Mouse (Mus musculus): Measurements from ENCODE around the gene Tbx2.

Tbx2 gene

DNA sequence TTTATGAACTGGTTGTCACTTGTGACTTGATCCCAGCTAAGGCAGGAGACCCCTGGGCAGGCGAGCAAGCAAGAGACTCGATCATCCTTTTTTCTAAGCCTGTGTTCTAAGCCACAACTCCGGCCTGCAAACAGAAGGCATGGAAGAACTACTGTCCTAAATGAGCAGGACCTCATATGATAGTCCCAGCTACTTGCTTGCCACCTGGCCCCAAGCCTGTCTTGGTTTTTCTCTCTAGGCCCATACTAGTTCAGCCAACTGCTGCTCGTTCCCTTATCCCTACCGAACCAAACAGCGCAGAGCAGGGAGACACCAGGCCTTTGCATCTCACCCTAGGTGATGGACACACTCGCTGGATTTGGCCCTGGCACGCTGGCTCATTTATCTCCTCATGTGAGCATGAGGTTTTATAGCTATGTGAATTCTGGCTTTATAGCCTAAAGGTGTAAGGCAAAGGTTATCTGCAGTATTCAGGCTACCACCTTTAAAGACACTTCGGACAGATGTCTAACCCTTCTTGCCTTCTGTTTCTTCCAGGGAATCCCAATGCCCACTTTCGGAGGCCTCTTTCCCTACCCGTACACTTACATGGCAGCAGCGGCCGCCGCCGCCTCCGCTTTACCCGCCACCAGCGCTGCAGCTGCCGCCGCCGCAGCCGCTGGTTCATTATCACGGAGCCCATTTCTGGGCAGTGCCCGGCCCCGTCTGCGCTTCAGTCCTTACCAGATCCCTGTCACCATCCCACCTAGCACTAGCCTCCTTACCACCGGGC, 7.9 kb downstream of the Tbx2 start:
- no peak for DNase-seq (ENCODE audit: low spot score in 2 of 2)

DNA sequence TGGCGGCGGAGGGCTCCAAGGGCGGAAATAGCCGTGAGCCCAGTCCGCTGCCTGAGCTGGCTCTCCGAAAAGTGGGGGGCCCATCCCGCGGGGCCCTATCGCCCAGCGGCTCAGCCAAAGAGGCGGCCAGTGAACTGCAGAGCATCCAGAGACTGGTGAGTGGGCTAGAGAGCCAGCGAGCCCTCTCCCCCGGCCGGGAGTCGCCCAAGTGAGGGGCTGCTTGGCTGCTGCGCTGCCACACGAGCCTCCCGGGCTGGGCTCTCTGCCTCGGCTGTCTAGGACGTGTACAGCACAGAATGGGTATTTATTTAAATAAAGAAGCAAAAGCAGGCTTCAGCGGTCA, 8.4 kb downstream of the Tbx2 start:
- DNase-seq (ENCODE audit: low spot score in 2 of 2) = no peak

DNA sequence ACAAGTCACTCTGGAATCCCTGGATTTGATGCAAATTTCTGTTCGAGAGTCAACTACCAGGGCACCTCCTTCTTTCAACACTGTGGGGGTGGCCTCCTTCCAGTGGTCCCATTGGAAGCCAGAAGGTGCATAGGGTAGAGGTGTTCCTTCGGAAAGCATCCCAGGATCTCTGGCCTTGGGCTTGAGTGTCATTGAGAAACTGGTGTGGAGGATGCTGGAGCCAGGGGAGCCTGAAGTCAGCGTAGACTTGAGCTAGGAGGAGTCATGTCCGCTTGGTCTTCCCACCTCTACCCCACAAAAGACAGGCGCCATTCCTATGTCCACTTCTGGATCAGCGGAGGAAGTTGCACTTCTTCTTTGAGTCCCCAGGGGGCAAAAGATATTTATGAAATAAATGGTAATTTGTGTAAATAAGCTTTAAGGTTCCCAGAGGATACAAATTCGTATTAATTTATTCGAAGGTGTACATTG, 8.9 kb downstream of the Tbx2 start:
- no peak for DNase-seq (ENCODE audit: low spot score in 2 of 2)

DNA sequence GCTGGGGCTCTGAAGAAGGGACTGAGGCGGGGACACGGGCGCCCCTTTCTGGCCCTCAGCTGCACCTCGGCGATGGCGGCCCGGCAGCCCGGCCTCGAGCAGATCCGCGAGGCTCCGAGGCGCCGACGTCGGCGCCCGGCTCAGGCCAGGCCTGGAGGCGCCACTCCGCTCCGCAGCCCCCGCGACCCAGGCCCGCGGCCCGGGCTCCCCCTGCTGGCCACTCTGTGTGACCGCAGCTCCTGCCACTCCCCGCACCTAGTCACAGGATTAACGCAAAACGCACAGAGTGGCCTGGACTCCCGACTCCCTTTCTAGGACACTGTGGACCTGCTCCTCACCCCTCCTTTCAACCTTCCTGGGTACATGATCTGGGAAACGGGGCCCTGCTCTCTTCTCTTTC, 9.6 kb downstream of the Tbx2 start:
- DNase-seq (ENCODE audit: low spot score in 2 of 2) = no peak

DNA sequence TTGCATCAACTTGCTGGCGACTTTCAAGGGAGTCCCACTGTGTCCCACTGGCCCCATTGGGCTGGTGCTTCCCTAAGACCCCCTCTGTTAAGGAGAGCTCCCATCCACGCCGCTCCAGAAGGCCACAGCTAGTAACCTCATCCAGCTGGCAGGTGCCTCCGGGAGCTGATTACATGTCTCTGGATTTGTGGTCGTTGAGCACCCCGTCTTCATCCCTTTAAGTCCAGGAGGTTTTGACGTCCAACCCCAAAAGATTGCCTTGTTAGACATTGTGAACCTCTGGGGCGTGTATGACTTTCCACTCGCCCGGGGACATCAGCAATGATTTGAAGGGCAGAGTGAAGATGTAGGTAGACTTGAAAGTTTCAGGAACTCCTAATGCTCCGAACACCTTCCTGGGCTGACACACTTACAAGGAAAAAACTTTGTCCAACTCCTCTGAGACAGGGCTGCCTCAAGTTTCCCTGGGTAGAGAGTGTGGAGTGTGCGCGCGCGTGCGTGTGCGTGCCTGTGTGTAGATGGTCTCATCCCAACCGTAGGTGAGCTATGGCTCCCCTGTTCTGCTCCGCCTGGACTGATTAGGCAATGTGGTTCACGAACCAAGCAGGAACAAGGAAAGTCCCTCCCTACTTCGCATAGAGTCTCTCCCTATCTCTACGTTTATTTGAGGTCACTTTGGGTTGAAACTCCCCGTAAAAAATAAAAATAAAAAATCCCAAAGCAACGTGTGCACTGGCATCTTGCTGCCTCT, 10.4 kb downstream of the Tbx2 start:
- DNase-seq (ENCODE audit: low spot score in 2 of 2) = no peak

DNA sequence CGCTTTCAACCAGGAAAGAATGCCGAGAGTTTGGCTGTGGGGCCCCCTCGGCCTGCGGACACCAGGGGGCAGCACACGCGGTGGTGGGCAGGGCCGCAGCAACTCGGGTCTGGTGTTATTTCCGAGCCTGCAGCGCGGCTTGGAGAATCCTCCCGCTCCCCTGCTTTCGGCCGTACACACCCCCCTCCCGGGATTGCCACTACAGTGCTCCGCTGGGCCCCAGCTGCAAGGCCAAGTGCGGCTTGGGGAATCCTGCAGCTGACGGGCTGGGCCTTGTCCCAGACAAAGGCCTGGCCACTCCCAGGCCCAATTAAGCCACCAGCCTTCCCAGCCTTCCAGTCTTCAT, 11.0 kb downstream of the Tbx2 start:
- peak in 1 of 2 experiments; percentile 31 for DNase-seq (ENCODE audit: low spot score in 2 of 2)

DNA sequence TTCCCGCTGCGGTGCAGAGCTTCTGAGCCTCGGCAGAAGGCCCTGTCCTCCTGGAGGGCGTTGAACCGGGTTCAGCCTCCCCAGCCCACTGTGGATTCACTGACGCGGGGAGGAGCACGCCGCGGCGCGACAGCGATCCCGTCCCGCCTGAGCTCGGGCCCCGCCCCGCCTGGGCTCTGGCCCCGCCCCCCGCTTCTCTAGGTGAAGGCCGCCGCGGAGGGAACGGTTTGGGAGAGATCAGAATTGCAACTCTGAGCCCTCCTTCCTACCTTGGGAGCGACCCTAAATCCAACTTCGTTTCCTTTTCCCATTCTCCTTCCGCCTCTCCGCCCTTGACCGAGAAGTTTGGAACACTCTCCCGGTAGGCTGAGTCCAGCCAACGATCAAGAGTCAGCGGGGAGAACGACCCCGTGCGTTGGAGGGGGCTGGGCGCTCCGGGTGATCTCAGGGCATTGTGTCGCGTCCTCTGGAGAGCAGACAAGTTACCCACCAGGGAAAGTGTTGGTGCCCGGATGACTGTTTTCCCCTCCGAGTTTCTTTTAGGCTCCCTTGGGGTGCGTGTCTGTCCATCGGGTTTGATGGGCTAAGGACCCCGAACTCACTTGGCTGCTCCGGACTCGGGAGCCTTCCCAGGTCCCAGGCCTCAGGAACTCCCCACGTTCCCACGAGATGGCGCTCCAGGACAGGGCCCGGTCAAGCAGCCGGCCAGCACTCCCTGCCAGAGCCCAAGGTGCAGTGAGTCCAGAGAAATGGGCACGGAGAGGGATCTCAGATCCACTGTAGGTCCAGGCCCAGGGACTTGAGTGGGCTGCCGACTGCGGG, 12.0 kb downstream of the Tbx2 start:
- peak in 1 of 2 experiments; percentile 80 for DNase-seq (ENCODE audit: low spot score in 2 of 2)

DNA sequence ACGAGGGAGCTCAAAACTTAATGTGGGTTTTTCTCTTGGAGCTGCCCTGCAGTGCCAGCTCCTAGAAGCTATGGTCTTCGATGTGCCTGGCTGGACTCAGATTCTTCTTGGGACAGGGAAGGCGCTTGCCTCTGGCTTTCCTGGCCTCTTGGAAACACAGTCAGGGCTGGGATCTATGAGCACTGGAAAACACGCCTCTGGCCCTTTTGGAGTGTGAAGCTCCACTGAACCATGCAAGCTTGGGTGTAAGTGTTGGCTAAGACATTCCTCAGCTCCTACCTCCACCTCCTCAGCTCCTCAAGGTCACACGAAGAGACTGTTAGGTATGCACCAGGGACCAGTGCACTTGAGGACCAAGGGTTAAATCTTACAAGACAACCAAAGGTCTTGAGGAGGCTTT, 12.6 kb downstream of the Tbx2 start:
- no peak for DNase-seq (ENCODE audit: low spot score in 2 of 2)

DNA sequence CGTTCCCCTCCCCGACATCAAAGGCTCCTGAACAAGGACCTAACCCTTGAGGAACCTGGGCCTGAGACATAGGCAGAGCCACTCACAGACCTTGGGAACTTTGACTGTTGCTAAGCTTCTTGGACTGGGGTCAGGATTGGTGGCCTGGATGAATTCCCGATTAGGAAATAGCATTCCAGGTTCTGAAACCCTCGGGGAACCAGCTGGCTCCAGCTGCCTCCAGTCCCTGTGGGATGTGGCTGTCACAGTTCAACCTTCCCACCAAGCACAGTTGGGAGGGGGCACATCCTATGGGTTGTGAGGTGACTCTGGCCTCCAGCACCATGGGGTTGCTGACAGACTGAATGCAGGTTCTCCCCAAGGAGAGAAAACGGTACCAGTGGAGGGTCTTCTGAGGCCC, 13.6 kb downstream of the Tbx2 start:
- DNase-seq (ENCODE audit: low spot score in 2 of 2) = no peak

DNA sequence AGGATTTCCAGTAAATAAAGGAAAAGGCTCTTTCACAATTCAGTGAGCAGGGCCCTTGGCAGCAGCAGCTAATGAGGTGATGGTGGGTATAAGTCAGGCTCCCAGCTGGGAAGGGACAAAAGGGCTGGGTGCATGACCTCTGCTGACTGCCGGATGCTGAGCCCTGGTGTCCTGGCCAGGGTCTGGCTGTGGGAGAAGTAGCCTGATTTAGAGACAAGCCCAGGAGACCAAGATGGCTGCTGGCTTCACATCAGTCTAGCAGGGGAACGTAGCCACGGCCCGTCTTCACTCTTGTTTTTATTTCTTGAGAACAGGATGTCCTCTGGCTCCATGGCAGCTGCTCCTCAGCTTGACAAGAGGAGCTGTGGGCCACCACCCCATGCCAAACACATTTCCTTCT, 14.2 kb downstream of the Tbx2 start:
- DNase-seq (ENCODE audit: low spot score in 2 of 2) = no peak

DNA sequence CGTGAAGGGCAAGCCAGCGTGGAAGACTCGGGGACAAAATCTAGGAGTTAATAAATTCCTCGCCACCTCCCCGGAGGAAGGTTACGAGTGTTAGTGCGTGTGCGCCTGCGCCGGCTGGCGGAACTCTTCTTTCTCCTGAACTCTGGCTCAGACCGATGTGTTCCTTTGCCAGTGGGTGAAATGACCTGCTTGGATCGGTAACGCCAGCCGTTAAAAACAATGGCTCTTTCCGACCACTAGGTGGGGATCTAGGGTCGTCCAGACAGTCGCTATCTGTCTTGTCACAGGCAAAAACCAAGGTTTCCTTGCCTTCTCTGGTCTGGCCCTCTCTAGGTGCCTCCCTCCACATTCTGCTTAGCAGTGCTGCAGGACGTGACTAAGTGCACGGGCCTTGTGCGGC, 16.7 kb downstream of the Tbx2 start:
- peak in 1 of 2 experiments; percentile 60 for DNase-seq (ENCODE audit: low spot score in 2 of 2)

DNA sequence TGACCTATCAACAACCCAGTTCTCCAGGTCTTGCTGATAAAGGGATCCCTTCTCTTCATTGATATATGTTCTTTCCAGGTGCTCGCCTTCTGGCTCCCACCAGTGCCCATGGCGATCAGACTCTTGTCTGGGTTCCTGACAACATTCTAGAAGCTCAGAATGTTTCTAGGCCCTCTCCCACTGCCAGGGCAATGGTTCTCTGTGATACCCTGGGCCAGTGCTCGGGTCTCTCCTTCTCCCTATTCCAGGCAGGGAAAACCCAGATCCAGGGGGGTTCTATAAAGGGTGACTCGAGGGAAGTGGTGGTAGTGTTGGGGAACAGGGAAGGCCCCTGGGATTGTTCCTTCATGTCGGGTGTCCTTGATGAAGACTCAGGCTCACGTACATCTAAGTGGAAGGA, 17.9 kb downstream of the Tbx2 start, which contains the start of gene Gm11444:
TSS of gene Gm11444 (minus strand) at position 101 of the 400 bp plus-strand sequence.
- DNase-seq (ENCODE audit: low spot score in 2 of 2) = no peak

DNA sequence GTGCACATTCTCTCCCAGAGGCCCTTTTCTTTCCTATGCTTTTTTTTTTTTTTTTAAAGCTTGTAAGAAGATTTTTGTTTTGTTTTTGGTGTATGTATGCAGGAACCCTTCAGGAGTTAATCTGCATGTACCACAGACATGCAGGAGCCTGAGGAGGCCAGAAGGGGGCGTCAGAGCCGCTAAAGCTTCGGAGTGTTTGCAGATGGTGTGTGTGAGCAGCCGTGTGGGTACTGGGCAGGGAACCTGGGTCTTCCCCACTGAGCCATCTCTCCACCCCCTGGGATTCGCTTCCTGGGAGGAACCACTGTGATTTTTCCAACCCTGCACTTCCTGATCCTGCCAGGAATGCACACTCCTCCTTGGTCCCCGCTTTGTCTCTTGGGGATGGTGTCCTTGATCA, 18.4 kb downstream of the Tbx2 start:
- DNase-seq (ENCODE audit: low spot score in 2 of 2) = no peak

DNA sequence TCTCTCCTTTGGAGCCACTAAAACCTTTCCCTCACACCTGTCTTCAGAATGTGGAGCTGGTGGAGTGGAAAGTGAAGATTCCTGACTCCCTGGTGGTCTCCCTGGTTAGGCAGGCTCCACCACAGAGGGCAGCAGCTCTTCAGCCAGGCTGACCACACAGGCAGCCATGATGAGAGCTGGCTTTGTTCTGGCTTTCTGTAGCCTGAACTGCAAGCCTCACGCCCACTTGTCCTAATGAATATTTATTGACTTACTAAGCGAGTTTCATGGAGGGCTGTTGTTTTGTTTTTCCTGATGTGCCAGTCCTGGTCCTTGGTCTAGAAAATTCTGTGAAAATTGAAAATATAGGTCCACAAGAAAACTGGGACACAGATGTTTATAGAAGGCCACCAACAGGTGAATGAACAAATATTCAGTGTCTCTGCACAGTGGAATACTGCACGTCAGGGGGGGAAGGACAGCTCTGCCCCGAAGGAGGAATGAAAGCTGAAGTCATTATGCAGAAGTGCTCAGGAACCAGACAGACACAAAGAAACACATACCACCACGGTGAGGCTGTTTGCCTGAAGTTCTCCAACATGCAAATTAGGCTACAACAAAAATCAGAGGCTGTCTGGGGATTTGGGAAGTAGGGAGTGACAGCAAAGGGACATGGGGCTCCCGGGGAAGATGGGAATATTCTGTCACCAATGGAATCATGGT, 25.8 kb downstream of the Tbx2 start:
- DNase-seq (ENCODE audit: low spot score in 2 of 2) = no peak

DNA sequence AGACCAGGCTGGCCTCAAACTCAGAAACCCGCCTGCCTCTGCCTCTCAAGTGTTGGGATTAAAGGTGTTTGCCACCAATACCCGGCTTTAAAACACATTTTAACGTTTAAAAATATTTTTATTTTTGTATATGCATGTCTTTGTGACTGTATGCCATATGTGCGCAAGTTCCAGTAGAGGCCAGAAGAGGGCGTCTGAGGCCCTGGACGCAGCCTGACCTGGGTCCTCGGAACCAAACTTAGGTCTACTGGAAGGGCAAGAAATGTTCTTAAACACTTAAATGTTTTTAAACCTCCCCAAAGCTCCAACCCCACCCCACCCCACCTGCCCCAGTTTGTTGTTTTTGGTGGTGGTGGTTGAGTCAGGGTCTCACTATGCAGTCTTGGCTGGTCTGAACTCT, 32.0 kb downstream of the Tbx2 start:
- DNase-seq (ENCODE audit: low spot score in 2 of 2) = no peak

DNA sequence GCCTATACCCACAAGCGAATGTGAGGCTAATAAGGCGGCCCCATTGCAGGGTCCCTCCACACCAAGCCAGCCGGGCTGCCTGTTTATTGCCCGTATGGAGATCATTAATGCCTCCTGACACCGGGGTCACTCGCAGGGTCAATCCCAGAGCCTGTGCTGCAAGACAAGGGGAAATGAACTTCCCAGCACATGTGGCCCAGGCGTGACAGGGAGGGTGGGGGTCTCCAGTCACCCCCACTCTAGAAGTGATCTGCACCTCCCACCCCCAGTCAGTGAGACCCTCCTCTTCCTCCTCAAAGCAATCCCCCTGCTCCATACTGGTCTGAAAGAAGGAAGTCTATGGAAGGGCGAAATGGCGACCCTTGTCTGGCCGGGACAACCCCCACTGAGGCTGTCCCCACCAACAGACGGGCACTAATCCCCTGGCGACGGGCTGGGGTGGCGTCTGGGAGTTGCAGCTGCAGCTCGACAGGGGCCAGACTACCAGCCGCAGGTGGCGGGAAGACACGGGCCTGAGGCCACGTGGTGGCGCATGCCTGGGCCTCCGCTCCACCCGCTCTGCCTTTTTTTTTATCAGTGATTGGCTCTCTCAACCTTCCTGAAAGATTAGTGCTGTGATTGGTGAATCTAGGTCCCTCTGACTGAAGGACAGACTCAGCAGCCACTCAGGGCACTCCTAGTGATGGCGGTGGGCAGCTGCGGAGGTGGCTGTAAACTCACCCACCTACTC, 43.9 kb downstream of the Tbx2 start:
- no peak for DNase-seq (ENCODE audit: low spot score in 2 of 2)

DNA sequence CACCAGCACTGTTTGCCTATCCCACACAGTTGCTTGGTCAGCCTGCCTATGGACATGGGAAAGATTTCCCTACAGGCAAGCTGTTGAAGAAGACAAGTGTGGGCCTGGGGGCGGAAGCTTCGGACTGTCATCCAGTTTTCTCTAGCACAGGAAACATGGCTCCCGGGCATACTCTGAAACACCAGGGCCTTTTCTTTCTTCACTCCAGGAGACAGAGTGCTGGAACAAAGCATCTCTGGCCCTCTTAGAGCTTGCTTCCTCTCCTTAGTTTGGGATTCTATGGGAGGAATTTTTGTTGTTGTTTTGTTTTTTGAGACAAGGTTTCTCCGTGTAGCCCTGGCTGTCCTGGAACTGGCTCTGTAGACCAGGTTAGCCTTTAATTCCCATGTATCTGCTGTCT, 52.1 kb downstream of the Tbx2 start:
- no peak for DNase-seq (ENCODE audit: low spot score in 2 of 2)

DNA sequence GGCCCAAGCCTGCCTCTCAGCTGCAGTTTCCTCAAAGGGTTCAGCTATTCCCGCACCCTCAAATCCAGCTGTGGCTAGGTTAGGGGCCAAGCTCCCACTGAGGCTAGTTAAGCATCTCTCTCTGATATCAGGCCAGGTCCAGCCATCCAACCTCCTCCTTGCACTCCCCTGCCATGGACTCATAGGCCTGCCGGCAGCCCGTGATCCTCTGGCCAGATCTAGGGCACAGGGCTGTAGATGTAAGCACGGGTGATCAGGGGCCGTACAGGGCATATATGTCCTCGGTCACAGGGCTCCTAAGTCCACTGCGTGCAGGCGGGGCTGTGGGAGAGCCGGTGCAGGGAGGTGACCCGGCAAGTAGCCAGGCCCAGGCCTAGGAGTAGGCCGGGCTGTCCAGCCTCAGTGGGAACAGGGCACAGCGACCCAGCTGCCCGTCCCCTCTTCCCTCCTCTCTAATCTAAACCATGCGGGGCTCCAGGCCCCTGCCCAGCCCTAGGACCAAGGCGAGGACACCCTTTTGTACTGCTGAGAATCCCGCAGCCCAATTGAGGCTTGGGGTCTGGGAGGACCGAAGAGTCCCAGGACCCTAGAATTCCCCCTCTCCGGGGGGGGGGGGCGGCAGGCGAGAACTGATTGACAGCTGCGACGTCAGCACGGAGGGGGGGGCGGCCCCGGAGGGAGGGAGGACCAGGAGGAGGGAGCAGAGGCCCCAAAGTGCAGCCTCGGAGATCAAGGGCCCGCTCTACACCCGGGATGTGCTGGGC, 53.5 kb downstream of the Tbx2 start, which contains the start of gene Tbx4:
TSS of gene Tbx4 (plus strand) at position 758 of the 764 bp plus-strand sequence.
- DNase-seq (ENCODE audit: low spot score in 2 of 2) = no peak

DNA sequence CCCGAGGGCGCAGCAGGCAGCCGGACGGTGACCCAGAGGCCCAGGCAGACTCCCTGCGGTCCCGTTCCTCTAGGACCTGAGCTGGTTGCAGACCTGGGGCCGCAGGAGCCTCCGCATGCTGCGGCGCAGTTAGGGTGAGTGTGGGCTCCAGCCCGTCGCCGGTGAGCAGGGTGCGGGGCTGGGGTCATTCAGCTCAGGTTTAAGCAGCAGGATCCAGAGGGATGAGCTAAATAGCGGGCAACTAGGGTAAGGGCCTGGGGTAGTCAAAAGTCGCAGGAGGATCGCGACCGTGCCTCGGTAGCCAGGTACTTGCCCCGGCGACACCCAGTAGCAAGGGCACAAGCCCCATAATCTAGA, 54.1 kb downstream of the Tbx2 start:
- DNase-seq (ENCODE audit: low spot score in 2 of 2) = no peak

DNA sequence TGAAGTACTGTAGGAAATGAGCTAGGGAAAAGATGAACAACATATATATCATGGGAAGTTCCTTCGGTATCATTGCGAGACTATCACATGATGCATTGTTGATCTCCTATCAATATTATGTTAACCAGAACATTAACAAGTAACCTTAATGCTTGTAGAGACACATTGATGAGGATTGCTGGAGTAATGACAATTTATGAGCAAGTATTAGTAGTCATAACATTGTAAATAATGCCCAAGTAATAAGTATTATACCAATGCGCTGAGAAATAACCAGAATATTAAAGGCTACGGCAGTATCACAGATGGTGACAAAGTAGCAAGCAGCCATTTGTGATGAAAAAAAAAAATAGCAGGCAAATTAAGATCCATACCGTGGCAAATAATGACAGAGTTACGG, 54.9 kb downstream of the Tbx2 start:
- DNase-seq (ENCODE audit: low spot score in 2 of 2) = no peak

All from left cerebral cortex, adult 9 months (tissue).